Mouse (Mus musculus) heart, embryonic 10.5 days (tissue): Measurements from ENCODE around the gene Tmem92. TPM values are rescaled to one million over a fixed set of nuclear protein-coding genes. Genes with fewer than 3 reads are reported as not detected.

ENCODE experiments used
- DNase-seq: peaks from one replicate; pipeline ENCODE4 v3.0.0-alpha.2; 2017; ENCODE audit warnings: low spot score
- H3K27ac ChIP-seq: fragments of 300-500 bp; sonication (generic); 2 replicates; pipeline ENCODE4 v1.5.1; 2016; ENCODE audit warnings: mild to moderate bottlenecking
- H3K27me3 ChIP-seq: fragments of 300-500 bp; sonication (generic); 2 replicates; pipeline ENCODE4 v1.6.1; 2016; ENCODE audit warnings: mild to moderate bottlenecking; ENCODE audit not compliant: poor library complexity, insufficient read depth, severe bottlenecking
- H3K36me3 ChIP-seq: fragments of 300-500 bp; sonication (generic); 2 replicates; pipeline ENCODE4 v1.6.1; 2016; ENCODE audit warnings: mild to moderate bottlenecking, moderate library complexity
- H3K4me1 ChIP-seq: fragments of 300-500 bp; sonication (generic); 2 replicates; pipeline ENCODE4 v1.6.1; 2016; ENCODE audit warnings: mild to moderate bottlenecking
- H3K4me3 ChIP-seq: fragments of 300-500 bp; sonication (generic); 2 replicates; pipeline ENCODE4 v1.5.1; 2016; ENCODE audit warnings: mild to moderate bottlenecking, moderate library complexity
- H3K9me3 ChIP-seq: fragments of 300-500 bp; sonication (generic); 2 replicates; pipeline ENCODE4 v1.6.1; 2016; ENCODE audit warnings: mild to moderate bottlenecking, moderate library complexity
- WGBS: fragments of 180-500 bp; shearing (Covaris S2); methylation state at CpG from one replicate; pipeline ENCODE4 v1.1.7; 2016; 5-methylcytosine and 5-hydroxymethylcytosine counted together
- polyA plus RNA-seq: library from polyadenylated mRNA; unstranded; fragments of >200 nt; fragmentation: Nextera tagmentation; extraction: Ambion mirVana; gene quantifications from 2 replicates; pipeline ENCODE4 v1.2.1, GENCODE M21; 2016

Gene Tmem92
- polyA plus RNA-seq, 1 experiment from 2014 or later: not detected

GRCm38 (mm10) chr11:94760364-94760763, 22.1 kb downstream of the Tmem92 start:
- Histone ChIP-seq H3K36me3 (no peaks in the 10 kb centered on the region), H3K27me3 (peaks cover 8% of the 10 kb centered on the region; the same call in 1 of the 2 replicates), H3K27ac (no peak overlapping the region), H3K4me1 (no peaks in the 10 kb centered on the region), H3K4me3 (no peak overlapping the region), H3K9me3 (no peaks in the 10 kb centered on the region)
- 77% methylated on average over 3 of the region's 3 CpGs for WGBS
- DNase-seq: no peak

- peaks cover 11% of the 10 kb centered on the region; the same call in 1 of the 2 replicates for H3K27me3 ChIP-seq
- H3K4me3 ChIP-seq: no peak overlapping the region
- no peak for DNase-seq
- H3K27ac ChIP-seq: no peak overlapping the region
- H3K9me3 ChIP-seq: no peaks in the 10 kb centered on the region
- H3K36me3 ChIP-seq: no peaks in the 10 kb centered on the region
- no peaks in the 10 kb centered on the region for H3K4me1 ChIP-seq
- WGBS: 76% methylated on average over 6 of the region's 6 CpGs
Measured at GRCm38 (mm10) chr11:94759916-94760315, 22.6 kb downstream of the Tmem92 start.

GRCm38 (mm10) chr11:94752946-94753713, 29.4 kb downstream of the Tmem92 start:
- Histone ChIP-seq H3K36me3 (no peaks in the 10 kb centered on the region), H3K27me3 (peaks cover 16% of the 10 kb centered on the region; the same call in 1 of the 2 replicates), H3K9me3 (no peaks in the 10 kb centered on the region), H3K4me3 (no peak overlapping the region), H3K27ac (no peak overlapping the region), H3K4me1 (no peaks in the 10 kb centered on the region)
- DNase-seq: no peak
- WGBS: 35% methylated on average over 2 of the region's 2 CpGs

GRCm38 (mm10) chr11:94741732-94742272, 40.7 kb downstream of the Tmem92 start, which contains the start of gene Cdc34b:
Gene Cdc34b, plus strand, starts transcription at chr11:94741782.
- no peak within 1 kb of the TSS for H3K4me3 ChIP-seq
- DNase-seq: no peak
- peaks cover 35% of the 10 kb centered on the region for H3K27me3 ChIP-seq
- H3K4me1 ChIP-seq: no peaks in the 10 kb centered on the region
- WGBS: 68% methylated on average over 29 of the region's 29 CpGs
- no peaks in the 10 kb centered on the region for H3K36me3 ChIP-seq
- H3K27ac ChIP-seq: no peak within 1 kb of the TSS
- peaks cover 7% of the 10 kb centered on the region; the same call in 1 of the 2 replicates for H3K9me3 ChIP-seq

- Histone ChIP-seq H3K27me3 (peaks cover 12% of the 10 kb centered on the region), H3K4me1 (0 out of 2 replicates have a peak, but pooled peaks cover 2% of the 10 kb centered on the region), H3K4me3 (no peak overlapping the region), H3K36me3 (no peaks in the 10 kb centered on the region), H3K27ac (no peak overlapping the region), H3K9me3 (no peaks in the 10 kb centered on the region)
- WGBS: 66% methylated on average over 2 of the region's 2 CpGs
- no peak for DNase-seq
Measured at GRCm38 (mm10) chr11:94735746-94736145, 46.8 kb downstream of the Tmem92 start.

GRCm38 (mm10) chr11:94732773-94733172, 49.7 kb downstream of the Tmem92 start:
- H3K9me3 ChIP-seq: no peaks in the 10 kb centered on the region
- no peaks in the 10 kb centered on the region for H3K36me3 ChIP-seq
- H3K4me3 ChIP-seq: no peak overlapping the region
- no peak for DNase-seq
- peaks cover 3% of the 10 kb centered on the region; the same call in 1 of the 2 replicates for H3K27me3 ChIP-seq
- WGBS: 32% methylated on average over 8 of the region's 8 CpGs
- H3K4me1 ChIP-seq: 0 out of 2 replicates have a peak, but pooled peaks cover 2% of the 10 kb centered on the region
- H3K27ac ChIP-seq: no peak overlapping the region

- Histone ChIP-seq H3K27ac (no peak overlapping the region), H3K9me3 (no peaks in the 10 kb centered on the region), H3K27me3 (no peaks in the 10 kb centered on the region; the same call in 1 of the 2 replicates), H3K36me3 (no peaks in the 10 kb centered on the region), H3K4me3 (no peak overlapping the region), H3K4me1 (0 out of 2 replicates have a peak, but pooled peaks cover 2% of the 10 kb centered on the region)
- WGBS: 74% methylated on average over 12 of the region's 12 CpGs
- DNase-seq: no peak
Measured at GRCm38 (mm10) chr11:94731229-94731628, 51.3 kb downstream of the Tmem92 start.

GRCm38 (mm10) chr11:94730261-94730660, 52.2 kb downstream of the Tmem92 start:
- no peaks in the 10 kb centered on the region for H3K36me3 ChIP-seq
- 0 out of 2 replicates have a peak, but pooled peaks cover 2% of the 10 kb centered on the region for H3K4me1 ChIP-seq
- no peaks in the 10 kb centered on the region; the same call in 1 of the 2 replicates for H3K27me3 ChIP-seq
- no peak overlapping the region for H3K4me3 ChIP-seq
- no peak overlapping the region for H3K27ac ChIP-seq
- H3K9me3 ChIP-seq: no peaks in the 10 kb centered on the region
- 22% methylated on average over 5 of the region's 5 CpGs for WGBS
- DNase-seq: no peak

- no peaks in the 10 kb centered on the region for H3K9me3 ChIP-seq
- H3K4me3 ChIP-seq: no peak overlapping the region
- no peaks in the 10 kb centered on the region for H3K36me3 ChIP-seq
- no peaks in the 10 kb centered on the region; the same call in 1 of the 2 replicates for H3K27me3 ChIP-seq
- 28% methylated on average over 4 of the region's 4 CpGs for WGBS
- H3K27ac ChIP-seq: no peak overlapping the region
- 0 out of 2 replicates have a peak, but pooled peaks cover 2% of the 10 kb centered on the region for H3K4me1 ChIP-seq
- no peak for DNase-seq
Measured at GRCm38 (mm10) chr11:94729565-94729964, 52.9 kb downstream of the Tmem92 start.

- H3K36me3 ChIP-seq: no peaks in the 10 kb centered on the region
- WGBS: 76% methylated on average over 3 of the region's 3 CpGs
Measured at GRCm38 (mm10) chr11:94728545-94728944, 54.0 kb downstream of the Tmem92 start.

GRCm38 (mm10) chr11:94727306-94727705, 55.2 kb downstream of the Tmem92 start:
- Histone ChIP-seq H3K27me3 (no peaks in the 10 kb centered on the region; the same call in 1 of the 2 replicates), H3K9me3 (no peaks in the 10 kb centered on the region), H3K36me3 (no peaks in the 10 kb centered on the region), H3K4me3 (no peak overlapping the region), H3K4me1 (no peaks in the 10 kb centered on the region), H3K27ac (no peak overlapping the region)
- DNase-seq: no peak
- WGBS: 84% methylated on average over 3 of the region's 3 CpGs

More at GRCm38 (mm10) chr11:94728545-94728944, 54.0 kb downstream of the Tmem92 start:
- Histone ChIP-seq H3K9me3 (no peaks in the 10 kb centered on the region), H3K27me3 (no peaks in the 10 kb centered on the region; the same call in 1 of the 2 replicates), H3K27ac (no peak overlapping the region), H3K4me1 (0 out of 2 replicates have a peak, but pooled peaks cover 2% of the 10 kb centered on the region), H3K4me3 (no peak overlapping the region)
- DNase-seq: no peak
